Mouse (Mus musculus): ENCODE measurements around the gene Cdk1.
A peak's percentile ranks its signal among the peaks of the same experiment; 100 is the strongest.
"Not testable (repeated sequence)": the region's sequence is repeated elsewhere in the genome, so short reads cannot be mapped to it uniquely, and the experiment has no call there.

The Cdk1 gene

GRCm38 (mm10) chr10:69352212-69353085, at the start of gene Cdk1:
TSS of gene Cdk1 (minus strand) at chr10:69352938.
- DNase-seq (ENCODE audit: low spot score in 2 of 2), result peak; percentile 87 to 90

GRCm38 (mm10) chr10:69399814-69400385, 47.2 kb upstream of the Cdk1 start:
- DNase-seq (ENCODE audit: low spot score in 2 of 2), result no peak

- DNase-seq (ENCODE audit: low spot score in 2 of 2), result no peak
Observed at GRCm38 (mm10) chr10:69398763-69399590, 46.2 kb upstream of the Cdk1 start, which contains the start of gene Ank3. TSS of gene Ank3 (plus strand) at chr10:69398773.

- DNase-seq (ENCODE audit: low spot score in 2 of 2), result no peak
Observed at GRCm38 (mm10) chr10:69398197-69398762, 45.5 kb upstream of the Cdk1 start.

GRCm38 (mm10) chr10:69389511-69389910, 36.8 kb upstream of the Cdk1 start:
- no peak for DNase-seq (ENCODE audit: low spot score in 2 of 2)

- DNase-seq (ENCODE audit: low spot score in 2 of 2), result no peak
Observed at GRCm38 (mm10) chr10:69386767-69387166, 34.0 kb upstream of the Cdk1 start.

GRCm38 (mm10) chr10:69385136-69385535, 32.4 kb upstream of the Cdk1 start:
- DNase-seq (ENCODE audit: low spot score in 2 of 2), result no peak

GRCm38 (mm10) chr10:69384640-69385039, 31.9 kb upstream of the Cdk1 start:
- DNase-seq (ENCODE audit: low spot score in 2 of 2), result no peak

- no peak for DNase-seq (ENCODE audit: low spot score in 2 of 2)
Observed at GRCm38 (mm10) chr10:69383186-69383585, 30.4 kb upstream of the Cdk1 start.

GRCm38 (mm10) chr10:69375154-69375553, 22.4 kb upstream of the Cdk1 start:
- no peak for DNase-seq (ENCODE audit: low spot score in 2 of 2)

- no peak for DNase-seq (ENCODE audit: low spot score in 2 of 2)
Observed at GRCm38 (mm10) chr10:69373796-69374550, 21.2 kb upstream of the Cdk1 start.

- DNase-seq (ENCODE audit: low spot score in 2 of 2), result no peak
Observed at GRCm38 (mm10) chr10:69372061-69372460, 19.3 kb upstream of the Cdk1 start.

GRCm38 (mm10) chr10:69371441-69371840, 18.7 kb upstream of the Cdk1 start:
- DNase-seq (ENCODE audit: low spot score in 2 of 2), result no peak

GRCm38 (mm10) chr10:69369321-69369720, 16.6 kb upstream of the Cdk1 start:
- no peak for DNase-seq (ENCODE audit: low spot score in 2 of 2)

GRCm38 (mm10) chr10:69366877-69367387, 14.2 kb upstream of the Cdk1 start:
- DNase-seq (ENCODE audit: low spot score in 2 of 2), result no peak

GRCm38 (mm10) chr10:69366208-69366607, 13.5 kb upstream of the Cdk1 start:
- no peak for DNase-seq (ENCODE audit: low spot score in 2 of 2)

GRCm38 (mm10) chr10:69359666-69360065, 6.9 kb upstream of the Cdk1 start:
- no peak for DNase-seq (ENCODE audit: low spot score in 2 of 2)

GRCm38 (mm10) chr10:69353086-69353479, 345 bp upstream of the Cdk1 start:
- not testable (repeated sequence) for DNase-seq (ENCODE audit: low spot score in 2 of 2)

- peak in 1 of 2 experiments; percentile 4 for DNase-seq (ENCODE audit: low spot score in 2 of 2)
Observed at GRCm38 (mm10) chr10:69351842-69352211, 911 bp downstream of the Cdk1 start.

- no peak for DNase-seq (ENCODE audit: low spot score in 2 of 2)
Observed at GRCm38 (mm10) chr10:69351071-69351841, 1.5 kb downstream of the Cdk1 start.

Measured in natural killer cell, adult 2 months (primary cell).